Mouse (Mus musculus) CH12F3 (cell line): ENCODE measurements around the gene Sh3pxd2a.

Experiments
- in situ Hi-C: fragments of 300-500 bp; cut with MboI; formaldehyde crosslinking; loops from 2 replicates; pipeline ENCODE4 v1.14.3; 2020; ENCODE audit warnings: low sequenced_read_pairs

The Sh3pxd2a gene

DNA sequence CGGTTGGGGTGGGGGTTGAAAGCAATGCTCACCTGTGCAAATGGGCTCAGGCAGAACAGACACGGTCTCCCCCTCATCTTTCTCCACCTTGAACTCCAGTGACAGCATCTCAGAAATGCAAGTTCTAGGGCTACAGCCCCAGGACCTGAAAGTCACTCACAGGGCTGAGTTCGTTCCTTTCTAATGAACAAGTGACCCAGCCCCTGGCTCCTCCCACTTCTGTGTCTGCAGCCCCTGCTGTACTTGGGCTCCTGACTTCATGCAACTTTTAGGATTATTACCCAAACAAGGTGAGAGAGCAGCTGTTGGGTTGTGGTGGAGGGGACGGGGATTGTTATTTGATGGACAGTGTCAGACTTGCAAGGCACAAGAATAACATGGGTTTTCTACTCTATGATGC, 23.2 kb downstream of the Sh3pxd2a start:
- in situ Hi-C loops, result no loop called here

DNA sequence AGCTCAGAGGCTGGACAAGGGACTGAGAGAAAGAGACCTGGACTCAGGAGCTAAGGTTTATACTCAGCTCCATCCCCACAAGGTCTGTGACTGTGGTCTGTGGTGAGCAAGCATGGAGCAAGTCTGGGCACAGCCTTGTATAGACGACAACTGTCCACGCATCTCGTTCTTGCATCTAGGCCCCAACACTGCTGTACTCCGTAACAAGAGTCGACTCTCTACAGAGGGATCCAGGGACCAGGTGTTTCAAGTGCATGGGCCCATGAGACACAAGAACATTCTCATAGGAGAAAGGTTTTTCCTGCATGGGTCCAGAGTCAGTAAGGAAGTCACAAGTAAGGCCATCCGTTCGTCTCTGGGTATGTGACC, 23.8 kb downstream of the Sh3pxd2a start:
- in situ Hi-C loops, result no loop called here

DNA sequence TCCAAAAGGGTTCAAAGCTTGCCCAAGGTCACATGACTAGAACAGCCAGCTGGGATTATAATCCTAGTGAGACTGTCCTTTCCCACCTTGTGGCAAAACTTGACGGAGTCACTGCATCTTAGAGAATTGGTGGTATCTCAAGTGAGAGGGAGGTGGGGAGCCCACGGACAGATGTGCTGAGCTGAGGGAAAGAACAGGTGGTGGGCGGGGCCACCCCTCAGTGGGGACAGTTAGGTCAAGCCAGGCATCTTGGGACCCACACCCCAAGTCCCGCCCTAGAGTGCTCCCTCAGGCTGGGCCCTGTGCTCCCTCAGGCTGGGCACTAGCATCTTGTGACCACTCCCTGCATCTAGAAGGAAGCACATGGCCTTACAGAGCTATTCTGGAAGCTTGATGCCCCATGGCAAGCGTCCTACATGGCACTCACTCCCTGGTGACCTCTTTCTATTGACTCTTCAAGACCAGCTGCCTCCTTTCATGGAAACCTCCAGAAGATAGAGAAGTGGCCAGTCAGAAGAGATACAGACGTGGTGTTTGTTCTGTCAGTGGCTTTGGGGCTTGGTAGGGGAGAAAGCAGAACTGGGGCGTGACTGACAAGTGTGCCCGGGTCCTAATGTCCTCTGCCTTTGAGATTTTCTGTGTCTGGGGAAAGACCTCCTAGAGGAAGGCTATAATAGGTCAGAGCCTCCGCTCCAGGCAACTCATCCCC, 24.3 kb downstream of the Sh3pxd2a start:
- in situ Hi-C loops, result no loop called here

DNA sequence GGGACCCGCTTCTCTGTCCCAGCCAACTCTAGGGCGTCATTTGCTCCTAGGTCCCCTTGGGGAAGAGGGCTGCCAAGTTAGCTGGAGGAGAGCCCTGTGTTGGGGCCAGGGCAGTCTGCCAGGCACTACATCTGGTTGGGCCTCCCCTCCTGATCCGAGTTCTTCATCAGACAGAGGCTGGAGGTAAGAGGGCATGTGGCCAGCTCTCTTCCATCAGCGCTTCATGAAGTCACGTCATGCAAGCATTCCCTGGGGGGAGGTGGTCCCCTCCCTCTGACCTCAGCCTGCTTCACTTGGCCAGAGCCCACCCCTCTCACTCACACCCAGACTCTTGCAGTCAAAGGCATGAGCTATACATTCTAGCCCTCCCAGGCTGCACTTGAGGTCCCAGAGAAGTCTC, 25.8 kb downstream of the Sh3pxd2a start:
- in situ Hi-C loops, result no loop called here

DNA sequence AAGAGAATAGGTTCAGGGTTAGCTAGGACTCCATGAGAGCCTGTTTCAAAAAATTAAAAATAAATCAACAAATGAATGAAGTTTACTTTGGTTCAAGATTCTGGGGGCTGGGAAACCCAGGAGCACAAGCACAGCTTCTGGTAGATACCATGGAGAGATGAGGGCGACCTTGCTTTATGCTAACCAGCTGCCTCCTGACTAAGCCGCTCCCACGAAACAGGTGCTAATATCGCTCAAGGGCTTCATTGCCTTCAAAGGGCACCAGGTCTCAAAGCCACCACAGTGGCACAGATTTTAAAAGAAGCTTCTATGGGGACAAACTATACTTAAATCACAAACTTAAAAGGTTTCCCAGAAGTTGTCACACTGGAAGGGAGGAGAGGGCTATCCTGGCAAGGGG, 27.2 kb downstream of the Sh3pxd2a start:
- in situ Hi-C loops, result no loop called here

DNA sequence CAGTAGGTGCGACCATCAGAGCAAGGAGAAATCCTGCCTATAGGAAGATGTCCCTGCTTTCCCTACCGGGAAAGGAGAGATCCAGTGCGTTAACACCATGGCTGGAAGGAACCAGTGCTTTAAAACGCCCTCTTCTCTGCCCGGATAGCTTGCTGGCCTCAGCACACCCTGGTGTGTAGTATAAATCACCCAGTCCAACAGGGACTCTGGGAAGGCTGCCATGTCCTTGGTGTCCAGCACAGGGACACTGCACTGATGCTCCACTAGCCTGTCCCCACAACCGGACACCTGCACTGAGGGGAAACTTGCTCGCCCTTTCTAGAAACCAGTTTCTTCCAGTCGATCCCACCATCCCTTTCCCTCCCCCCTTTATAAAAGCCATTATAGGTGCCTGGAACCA, 28.0 kb downstream of the Sh3pxd2a start:
- in situ Hi-C loops, result no loop called here

DNA sequence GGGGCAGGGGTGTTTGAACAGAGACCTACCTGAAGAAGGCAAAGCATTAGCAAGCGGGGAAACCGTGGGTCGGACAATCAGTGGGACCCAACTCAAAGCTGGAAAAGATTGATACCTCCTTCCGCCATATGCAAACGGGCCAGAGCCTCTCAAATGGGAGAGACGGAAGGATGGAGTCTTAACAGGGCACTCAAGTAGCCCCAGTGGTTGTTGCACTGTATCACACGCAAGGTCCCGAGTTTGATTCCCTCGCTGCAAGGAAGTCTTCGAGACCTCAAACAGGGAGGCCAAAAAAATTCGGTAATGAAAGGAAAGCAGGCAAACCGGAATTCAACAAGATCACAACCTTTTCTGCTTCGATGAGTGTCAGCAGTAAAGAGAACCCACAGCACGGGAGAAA, 29.5 kb downstream of the Sh3pxd2a start:
- in situ Hi-C loops, result no loop called here

DNA sequence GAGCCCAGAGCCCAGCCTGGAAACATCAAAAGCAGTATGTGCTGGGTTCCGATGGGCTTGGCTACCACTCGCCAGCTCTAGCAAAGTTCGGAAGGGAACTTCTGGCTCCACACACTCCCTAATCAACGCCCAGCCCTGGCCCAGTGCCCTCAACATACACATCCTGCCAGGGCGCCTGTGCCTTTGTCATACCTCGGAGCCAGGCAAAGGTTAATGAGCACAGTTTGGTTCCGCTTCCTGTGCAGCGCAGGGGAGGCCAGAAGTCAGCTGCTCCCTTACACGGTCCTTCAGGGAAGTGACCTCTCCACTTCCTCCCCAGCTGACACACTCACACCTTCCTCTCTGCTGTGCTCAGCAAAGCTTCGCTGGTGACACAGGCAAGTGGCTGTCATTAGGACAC, 31.9 kb downstream of the Sh3pxd2a start:
- in situ Hi-C loops, result no loop called here

DNA sequence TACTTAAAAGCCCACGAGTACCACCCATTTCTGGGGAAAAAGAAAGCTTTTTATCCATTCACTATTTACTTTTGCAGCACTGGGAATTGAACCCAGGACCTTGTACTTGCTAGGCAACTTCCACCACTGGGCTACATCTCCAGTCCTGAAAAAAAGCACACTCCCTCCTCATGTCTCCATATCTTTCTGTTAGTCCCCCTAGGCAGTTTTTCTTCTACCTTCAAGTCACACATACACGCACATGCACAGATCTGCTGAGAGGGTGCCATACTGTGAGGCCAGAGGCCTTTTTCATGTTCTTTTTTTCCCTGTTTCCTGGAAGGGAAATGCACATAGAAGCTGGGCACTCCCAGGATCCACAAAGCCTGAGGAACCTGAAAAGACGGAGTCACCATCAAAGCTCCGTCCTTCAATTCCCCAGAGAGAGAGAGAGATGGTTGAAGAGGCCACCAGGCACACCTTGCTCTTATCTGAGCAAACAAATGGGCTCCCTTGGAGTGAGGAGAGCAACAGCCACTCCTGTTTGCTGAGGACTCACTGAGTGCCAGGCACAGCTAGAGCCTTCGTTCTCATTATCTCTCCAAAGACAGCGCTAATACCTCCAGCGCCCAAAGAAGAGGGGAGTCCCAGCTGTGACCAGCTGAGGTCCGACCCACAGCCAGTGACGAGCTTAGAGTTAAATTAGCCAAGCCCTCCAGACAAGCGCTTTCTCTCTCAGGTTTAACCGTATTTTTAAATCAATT, 32.8 kb downstream of the Sh3pxd2a start:
- in situ Hi-C loops, result no loop called here

DNA sequence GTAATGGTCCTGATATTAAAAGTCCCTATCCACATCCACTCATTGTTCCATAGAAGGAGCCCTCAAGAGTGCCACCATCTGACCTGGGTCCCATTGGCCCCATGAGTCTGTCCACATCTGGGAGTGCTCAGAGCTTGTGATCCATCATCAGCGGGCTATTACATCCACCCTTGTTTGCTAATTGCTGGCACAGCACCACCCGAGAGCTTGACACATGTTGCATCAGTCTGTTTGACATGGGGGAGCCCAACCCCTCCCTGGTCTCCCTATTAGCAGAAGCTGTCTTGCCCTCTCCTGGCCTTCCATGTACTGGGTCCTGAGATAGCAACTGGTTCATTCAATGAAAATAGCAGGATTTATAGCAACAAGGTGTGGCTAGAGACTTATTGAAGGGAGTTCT, 34.0 kb downstream of the Sh3pxd2a start:
- in situ Hi-C loops, result no loop called here

DNA sequence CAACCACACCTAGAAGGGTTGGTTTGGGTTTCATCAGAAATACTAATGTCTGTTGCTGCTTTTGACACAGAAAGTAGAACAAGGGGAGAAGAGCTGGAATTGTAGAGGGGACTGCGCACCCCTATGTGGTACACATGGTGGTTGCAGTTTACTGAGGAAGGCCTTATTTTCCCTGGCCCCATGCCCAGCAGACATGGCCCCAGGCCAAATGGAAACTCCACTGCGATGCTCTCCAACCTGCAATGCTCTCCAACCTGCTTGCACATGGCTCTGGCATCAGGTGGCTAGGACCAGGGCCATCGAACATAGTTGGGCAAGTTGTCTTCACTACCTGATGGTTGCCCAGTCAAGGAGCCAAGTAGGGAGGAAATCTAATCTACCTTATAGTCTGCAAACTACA, 35.0 kb downstream of the Sh3pxd2a start:
- in situ Hi-C loops, result no loop called here

DNA sequence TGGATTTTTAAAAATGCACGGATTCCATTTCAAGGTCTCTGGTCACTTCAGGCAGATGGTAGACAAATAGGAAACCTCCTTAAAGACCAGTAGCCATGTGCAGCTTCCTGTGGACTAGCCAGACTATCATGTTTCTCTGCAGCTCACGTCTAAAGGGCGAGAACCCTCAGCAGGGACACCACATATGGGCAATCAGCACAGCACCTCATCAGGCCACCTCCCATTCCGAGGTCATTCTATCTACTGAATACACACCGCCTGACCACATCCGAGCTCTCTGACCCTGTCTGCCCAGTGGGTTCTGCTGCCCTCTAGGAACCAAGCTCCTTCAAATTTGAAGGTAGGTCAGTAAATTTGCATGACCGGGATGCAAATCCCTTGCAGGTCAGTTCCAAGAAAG, 35.4 kb downstream of the Sh3pxd2a start:
- in situ Hi-C loops, result no loop called here

DNA sequence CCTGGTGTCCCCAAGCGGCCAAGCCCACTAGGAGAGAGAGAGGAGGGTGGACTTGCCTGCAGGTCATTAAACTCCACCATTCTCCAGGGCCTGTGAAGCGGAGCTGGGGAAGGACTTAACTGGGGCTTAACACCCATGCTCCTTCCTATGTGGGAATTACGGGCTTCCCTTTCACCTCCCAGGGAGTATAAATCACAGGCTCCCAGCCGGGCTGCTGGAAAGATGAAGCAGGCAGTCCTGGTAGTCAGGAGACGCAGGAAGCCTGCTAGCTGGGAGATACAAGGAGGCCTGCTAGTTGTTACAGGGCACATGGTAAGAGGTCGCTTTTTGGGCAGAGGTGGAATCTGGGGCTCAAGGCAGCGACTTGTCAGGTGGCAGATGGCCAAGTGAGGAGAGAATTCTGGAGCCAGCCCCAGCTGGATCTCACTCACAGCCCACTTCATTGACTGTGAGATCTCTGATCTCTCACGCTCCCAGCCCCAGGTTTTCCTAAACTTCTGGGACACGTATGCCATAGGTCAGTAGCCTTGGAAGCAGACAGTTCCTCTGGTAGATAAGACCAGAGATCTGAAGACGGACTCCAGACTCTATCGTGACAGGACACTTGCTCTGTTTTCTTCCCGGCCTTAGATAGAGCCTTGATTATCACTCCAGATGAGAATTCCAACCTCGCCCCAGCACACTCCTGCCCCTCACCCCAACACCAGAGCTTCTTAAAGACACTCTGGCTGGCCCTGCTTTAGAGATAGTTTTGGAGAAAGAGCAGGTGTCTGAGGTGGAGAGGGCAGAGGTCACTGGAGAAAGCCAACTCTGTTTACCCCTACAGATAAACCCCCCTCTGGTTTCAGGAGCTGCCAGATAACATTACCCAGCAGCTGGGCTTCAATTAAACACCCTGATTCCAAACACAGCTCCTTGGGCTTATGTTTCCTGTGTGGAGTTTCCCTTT, 36.1 kb downstream of the Sh3pxd2a start:
- in situ Hi-C loops, result no loop called here

DNA sequence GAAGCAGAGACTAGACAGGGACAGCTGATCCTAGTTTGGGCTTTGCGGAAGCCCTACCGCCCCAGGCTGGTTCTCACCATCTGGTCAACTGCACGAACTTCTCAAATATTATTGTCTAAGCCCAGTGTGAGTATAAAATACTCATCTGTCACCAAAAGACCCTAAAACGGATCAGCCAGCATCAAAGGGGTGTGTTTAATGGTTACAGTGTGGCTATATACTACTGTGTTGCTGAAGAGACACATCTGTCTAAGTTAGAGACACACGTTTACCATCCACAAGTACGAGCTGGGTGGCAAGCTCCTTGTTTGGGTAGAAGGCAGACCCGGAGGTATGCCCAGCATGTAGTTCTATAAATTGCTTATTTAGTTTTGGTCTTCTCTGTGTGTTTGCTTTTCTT, 40.6 kb downstream of the Sh3pxd2a start:
- in situ Hi-C loops, result no loop called here

DNA sequence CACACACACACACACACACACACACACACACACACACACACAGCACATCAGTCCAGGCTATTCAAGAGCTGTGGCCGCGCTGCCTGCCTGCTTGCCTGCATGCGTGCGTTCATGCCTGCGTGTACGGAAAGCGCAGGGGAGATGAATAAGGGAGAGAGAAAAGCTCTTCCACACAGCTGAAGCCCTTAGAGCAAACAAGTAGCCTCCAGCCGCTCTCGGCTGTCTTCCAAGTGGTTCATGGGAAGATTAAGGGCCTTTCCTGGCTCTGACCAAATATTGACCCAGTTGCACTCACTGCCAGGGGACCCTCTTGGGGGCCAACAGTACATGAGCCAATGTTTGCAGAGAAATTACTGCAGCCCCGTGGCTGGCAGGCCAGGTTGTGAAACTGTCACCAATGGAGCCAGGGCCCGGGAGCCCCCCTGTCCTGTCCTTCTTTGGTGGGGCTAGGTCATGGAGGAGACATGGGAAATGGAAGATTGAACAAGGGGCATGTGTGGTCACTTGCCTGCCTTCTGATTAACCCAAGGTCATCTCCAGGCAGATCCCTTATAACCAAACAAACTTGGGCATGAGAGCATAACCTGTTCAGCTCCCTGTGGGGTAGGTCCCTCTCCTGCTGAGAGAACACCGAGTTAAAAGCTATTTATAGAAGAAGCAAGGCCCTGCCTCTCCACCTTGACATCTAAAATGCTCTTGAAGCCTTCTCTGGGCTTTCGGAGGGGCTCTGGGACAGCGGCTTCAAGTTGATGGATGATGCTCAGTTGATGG, 42.9 kb downstream of the Sh3pxd2a start:
- in situ Hi-C loops, result no loop called here

DNA sequence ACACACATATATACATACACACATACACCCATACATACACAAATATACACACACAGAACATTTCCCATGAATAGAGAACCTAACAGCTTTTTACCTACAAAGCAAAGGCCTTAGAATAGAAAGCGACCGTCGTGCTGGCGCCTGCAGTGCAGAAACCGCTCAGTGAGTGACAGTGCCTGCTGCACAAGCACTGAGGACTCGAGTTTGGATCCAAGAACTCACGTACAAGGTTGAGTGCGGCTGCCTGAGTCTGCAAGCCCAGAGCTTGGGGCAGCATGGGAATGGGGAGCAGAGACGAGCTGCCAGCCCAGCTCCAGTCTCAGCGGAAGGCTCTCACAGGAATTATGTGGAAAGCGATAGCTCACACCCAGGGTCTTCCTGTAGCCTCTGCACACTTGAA, 43.7 kb downstream of the Sh3pxd2a start:
- in situ Hi-C loops, result no loop called here

DNA sequence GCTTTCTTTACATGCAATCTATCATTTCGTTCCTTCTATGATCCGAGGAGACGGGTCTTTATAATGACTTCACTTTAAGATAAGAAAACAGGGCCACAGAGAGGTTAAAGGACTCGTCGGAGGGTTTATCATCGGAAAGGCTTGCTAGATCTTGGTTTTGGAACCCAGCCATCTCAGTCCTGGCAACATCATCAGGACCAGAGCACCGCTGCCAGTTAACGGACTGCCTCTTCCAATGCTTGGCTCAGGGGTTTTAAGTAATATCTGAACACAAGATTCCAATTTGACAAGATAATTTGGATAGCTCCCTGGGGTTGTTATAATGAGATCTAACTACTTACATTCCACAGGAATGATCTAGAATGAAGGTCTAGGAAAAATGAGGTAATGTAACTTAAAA, 45.0 kb downstream of the Sh3pxd2a start:
- in situ Hi-C loops, result no loop called here

DNA sequence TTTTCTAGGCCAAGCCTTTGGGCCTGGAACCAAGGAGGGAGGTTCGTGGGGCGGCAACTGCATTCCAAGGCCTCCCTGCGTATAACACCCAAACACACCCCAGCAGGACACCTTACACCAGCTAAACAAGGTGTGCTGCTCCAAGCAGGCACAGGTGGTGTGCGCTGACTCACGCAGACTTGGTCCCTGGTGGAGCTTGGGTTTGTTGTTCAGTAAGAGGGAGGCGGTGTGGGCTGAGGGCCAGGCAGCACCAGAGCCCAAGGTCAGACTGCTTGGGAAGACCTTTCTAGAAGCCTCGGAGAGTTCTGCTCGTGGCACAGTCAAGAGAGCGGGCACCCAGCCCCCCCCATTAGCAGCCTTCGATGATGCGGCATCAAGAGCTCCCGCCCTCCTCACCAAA, 48.0 kb downstream of the Sh3pxd2a start:
- in situ Hi-C loops, result no loop called here

DNA sequence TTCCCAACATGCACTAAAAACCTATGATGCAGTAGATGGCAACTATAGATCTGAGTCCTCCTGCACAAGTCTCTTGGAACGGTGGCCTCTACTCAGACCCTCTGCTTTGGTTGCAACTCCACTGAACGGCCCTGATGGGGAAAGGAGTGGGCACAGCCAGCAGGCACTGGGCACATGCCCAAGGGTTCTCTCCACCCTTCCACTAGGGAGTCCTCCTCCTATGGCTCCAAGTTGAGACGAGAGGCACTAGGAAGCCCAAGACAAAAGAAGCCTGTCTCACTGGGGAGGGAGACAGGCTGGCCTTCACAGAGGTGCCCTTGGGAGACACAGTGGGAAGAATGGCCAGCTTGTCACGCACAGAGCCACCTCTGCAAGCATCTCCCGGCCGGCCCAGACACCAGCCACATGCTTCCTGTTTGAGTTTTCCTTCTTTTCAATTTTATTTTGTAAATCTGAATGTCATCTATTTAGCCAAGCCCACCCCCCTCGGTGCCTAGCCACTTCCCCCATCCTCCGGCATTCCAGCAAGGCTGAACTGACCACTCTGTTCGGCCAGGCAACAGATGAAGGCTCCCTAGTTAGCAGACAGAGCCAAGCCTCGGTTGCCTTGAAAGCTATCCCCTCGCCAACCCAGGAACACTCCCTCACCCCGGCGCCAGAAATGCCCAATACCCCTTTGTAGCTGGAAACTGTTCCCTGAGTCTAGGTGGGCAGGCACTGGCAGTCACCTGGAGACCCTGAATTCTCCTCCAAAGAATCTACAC, 49.9 kb downstream of the Sh3pxd2a start:
- in situ Hi-C loops, result no loop called here

DNA sequence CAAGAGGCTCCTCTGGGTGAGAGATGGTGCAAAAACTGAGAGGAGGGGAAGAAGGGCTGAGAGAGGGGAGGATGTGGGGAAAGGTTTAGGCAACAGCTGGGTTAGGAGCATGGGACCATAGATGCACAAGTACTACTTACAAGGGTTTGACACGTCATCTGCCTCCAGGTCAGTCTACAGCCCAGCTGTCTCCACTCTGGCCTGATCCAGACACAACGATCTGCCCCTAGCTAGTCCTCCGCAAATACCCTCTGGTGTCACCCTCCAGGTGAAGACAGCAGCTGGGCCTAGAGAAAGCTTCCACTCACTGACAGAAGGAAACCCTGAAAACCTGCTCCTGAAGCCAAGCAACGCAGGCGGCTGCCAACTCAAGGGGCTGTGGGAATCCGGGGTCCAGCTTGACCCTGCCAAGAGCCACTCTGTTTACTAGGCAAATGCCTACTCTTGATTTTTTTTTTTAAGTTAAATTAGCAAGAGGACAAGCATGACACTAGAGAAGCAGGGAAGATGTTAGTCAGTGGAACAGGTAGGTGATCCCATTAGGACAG, 50.7 kb downstream of the Sh3pxd2a start:
- in situ Hi-C loops, result no loop called here
